Mouse (Mus musculus) layer of hippocampus, postnatal 25 days (tissue): ENCODE results near the gene Sec24b. TPM values are rescaled to one million over a fixed set of nuclear protein-coding genes. Genes with fewer than 3 reads are reported as not detected.

Source experiments
- total RNA-seq, 2 experiments: library from RNA; stranded (reverse); gene quantifications; 2 replicates each; pipeline ENCODE4 v1.2.3; 2021

Gene Sec24b
- total RNA-seq, 2 experiments from 2014 or later = 51.6 to 55.9 TPM

Other genes starting within 250 kb of the Sec24b start
- gene Rrh, start 239.0 kb downstream of the Sec24b start, total RNA-seq = under 1 TPM; 0.30 to 0.77 TPM
- gene Gar1, start 230.2 kb downstream of the Sec24b start, total RNA-seq = 10 to 100 TPM; 43.3 to 49.6 TPM
- not detected for gene Cfi, start 225.7 kb downstream of the Sec24b start, total RNA-seq
- gene Pla2g12a, start 182.9 kb downstream of the Sec24b start, total RNA-seq = 10 to 100 TPM; 22.4 to 22.7 TPM
- 1 to 10 TPM; 6.5 to 7.2 TPM for gene Casp6, start 160.1 kb downstream of the Sec24b start, total RNA-seq
- 1 to 10 TPM; 3.3 to 3.8 TPM for gene Mcub, start 91.3 kb downstream of the Sec24b start, total RNA-seq
- 10 to 100 TPM; 68.4 to 70.2 TPM for gene Col25a1, start 69.9 kb upstream of the Sec24b start, total RNA-seq